Mouse (Mus musculus): ENCODE results near the gene Xrn2. TPM values are rescaled to one million over a fixed set of nuclear protein-coding genes. Genes with fewer than 3 reads are reported as not detected.

The Xrn2 gene
- total and polyA plus RNA-seq, 3 experiments: 16.9 to 189 (median 162) TPM

DNA sequence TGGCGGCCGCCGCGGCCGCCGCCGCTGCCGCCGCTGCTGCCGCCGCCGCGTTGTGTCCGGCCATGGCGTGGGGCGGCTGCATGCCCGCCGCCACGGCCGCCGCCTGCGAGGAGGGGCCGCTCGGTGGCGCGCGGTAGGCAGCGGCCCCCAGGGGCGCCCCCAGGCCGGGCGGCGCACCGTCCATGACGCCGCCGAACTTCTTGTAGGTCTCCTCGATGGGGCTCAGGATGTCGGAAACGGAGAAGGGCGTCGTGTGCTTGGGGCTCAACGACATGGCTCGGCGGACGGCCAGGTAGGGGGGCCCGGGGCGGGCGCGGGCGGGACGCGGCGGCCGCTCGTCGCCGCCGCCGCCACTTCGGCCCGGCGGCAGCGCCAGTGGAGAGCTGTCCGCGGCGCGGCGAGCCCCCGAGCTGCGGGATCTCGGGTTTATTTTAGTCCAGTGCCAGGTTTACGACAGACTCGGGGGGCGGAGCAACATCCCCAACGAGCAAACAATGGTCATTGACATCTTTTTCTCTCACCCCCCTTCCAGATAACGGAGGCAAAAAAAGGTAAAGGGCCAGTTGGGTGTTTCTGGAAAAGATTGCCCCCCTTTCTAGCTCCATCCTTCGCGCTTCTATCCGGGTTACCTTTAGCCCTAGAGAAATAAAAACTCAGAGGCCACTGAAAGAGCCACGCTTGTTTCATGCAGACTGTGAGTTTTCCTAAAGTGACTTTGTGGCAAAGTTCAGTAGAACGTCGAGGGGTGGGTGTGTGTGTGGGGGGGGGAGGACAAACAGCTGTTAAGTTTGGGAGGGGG lies 72.5 kb downstream of the Xrn2 start, which contains the start of gene Nkx2-4:
Nkx2-4 (minus strand) TSS at position 374 of the 799 bp plus-strand sequence.
- no peak for TF ChIP-seq POLR2AphosphoS5 (IDR thresholded peaks at IDR 0.05; ENCODE audit: insufficient replicate concordance, low read depth, low read length)
- no peak for TF ChIP-seq GATA1 (IDR thresholded peaks at IDR 0.05; ENCODE audit: borderline replicate concordance, low read length)
- no peak for TF ChIP-seq GATA2 (IDR thresholded peaks at IDR 0.05; ENCODE audit: borderline replicate concordance, low read depth, low read length)
- TF ChIP-seq CTCF (IDR thresholded peaks at IDR 0.05; ENCODE audit: low read depth, low read length): no peak
- TF ChIP-seq TAL1 (conservative IDR thresholded peaks at IDR 0.05; ENCODE audit: low read depth, low read length): no peak
- DNase-seq (ENCODE audit: low spot score): no peak
- ATAC-seq (ENCODE audit: extremely low read depth, insufficient number of reproducible peaks, low FRiP score, poor library complexity, severe bottlenecking): no peak
- Histone ChIP-seq H3K27me3 (ENCODE audit: insufficient read depth, low read length) (no peaks in the 10 kb centered on the region), H3K9me3 (replicated peaks) (peaks cover 22% of the 10 kb centered on the region), H3K4me1 (ENCODE audit: insufficient read depth, low read depth, low read length) (no peaks in the 10 kb centered on the region), H3K36me3 (replicated peaks) (peaks cover 2% of the 10 kb centered on the region), H3K4me3 (ENCODE audit: low read depth, low read length) (no peak within 1 kb of the TSS; the same call in 1 of the 2 replicates)

DNA sequence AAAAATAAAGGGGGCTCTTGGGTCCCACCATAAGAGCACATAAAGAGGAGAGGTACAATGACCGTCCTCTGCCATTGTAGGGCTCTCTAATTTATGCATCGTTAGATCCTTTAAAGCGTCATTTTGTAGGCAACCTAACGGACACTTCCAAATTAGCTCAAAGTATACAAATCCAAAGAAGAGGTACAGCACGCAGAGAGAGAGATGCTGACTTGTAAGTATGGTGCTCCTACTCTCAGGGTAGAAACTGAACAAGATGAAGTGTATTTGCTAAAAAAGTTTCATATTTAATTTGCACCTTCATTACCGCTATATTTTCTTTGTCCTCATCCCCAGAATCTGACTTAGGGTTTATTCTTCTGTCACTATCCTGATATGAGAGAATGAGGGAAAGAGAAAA lies 73.1 kb downstream of the Xrn2 start:
- peaks cover 2% of the 10 kb centered on the region for H3K36me3 ChIP-seq (replicated peaks)
- TF ChIP-seq GATA2 (IDR thresholded peaks at IDR 0.05; ENCODE audit: borderline replicate concordance, low read depth, low read length) (no peak), CTCF (IDR thresholded peaks at IDR 0.05; ENCODE audit: low read depth, low read length) (no peak), TAL1 (conservative IDR thresholded peaks at IDR 0.05; ENCODE audit: low read depth, low read length) (no peak), POLR2AphosphoS5 (IDR thresholded peaks at IDR 0.05; ENCODE audit: insufficient replicate concordance, low read depth, low read length) (no peak)
- H3K9me3 ChIP-seq (replicated peaks): peaks cover 22% of the 10 kb centered on the region
- DNase-seq (ENCODE audit: low spot score) (no peak), ATAC-seq (ENCODE audit: extremely low read depth, insufficient number of reproducible peaks, low FRiP score, poor library complexity, severe bottlenecking) (no peak)
- H3K4me3 ChIP-seq (ENCODE audit: low read depth, low read length): no peak overlapping the region
- no peaks in the 10 kb centered on the region for H3K27me3 ChIP-seq (ENCODE audit: insufficient read depth, low read length)
- no peaks in the 10 kb centered on the region for H3K4me1 ChIP-seq (ENCODE audit: insufficient read depth, low read depth, low read length)

DNA sequence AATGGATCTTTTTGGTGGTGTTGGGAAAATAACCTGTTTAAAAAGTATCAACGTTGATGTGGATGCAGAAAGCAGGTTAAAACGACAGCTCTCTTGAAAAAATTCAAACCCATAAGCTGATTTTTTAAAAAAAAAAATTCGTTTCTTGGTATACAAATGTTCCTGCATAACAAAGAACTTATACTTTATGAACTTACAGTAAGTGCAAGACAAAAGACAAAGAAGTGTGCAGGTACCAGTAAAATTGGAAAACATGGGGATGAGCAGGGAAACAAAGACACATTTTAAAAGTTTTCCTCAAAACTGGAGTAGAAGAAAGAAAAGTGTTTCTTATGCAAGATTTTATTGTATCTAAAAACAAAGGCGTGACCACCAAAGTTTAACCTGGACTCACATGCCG lies 73.6 kb downstream of the Xrn2 start:
- Histone ChIP-seq H3K4me3 (ENCODE audit: low read depth, low read length) (no peak overlapping the region), H3K9me3 (replicated peaks) (peaks cover 22% of the 10 kb centered on the region), H3K36me3 (replicated peaks) (peaks cover 2% of the 10 kb centered on the region), H3K4me1 (ENCODE audit: insufficient read depth, low read depth, low read length) (no peaks in the 10 kb centered on the region), H3K27me3 (ENCODE audit: insufficient read depth, low read length) (no peaks in the 10 kb centered on the region)
- DNase-seq (ENCODE audit: low spot score) (no peak), ATAC-seq (ENCODE audit: extremely low read depth, insufficient number of reproducible peaks, low FRiP score, poor library complexity, severe bottlenecking) (no peak)
- TF ChIP-seq POLR2AphosphoS5 (IDR thresholded peaks at IDR 0.05; ENCODE audit: insufficient replicate concordance, low read depth, low read length): no peak
- TF ChIP-seq CTCF (IDR thresholded peaks at IDR 0.05; ENCODE audit: low read depth, low read length): no peak

DNA sequence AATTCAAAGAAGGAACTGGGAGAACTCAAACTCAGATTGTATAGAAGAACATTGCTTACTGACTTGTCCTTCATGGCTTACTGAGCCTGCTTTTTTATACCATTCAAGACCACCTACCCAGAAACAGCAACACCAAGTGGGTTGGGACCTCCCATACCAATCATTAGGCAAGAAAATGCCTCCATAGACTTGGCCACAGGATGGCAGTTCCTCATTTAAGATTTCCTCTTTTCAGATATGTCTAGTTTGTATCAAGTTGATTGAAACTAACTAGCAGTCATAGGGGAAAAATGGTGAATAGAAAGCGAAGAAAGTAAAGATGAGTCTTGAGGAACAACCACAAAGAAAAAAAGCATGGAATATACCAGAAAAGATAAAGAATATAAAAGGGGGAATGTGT lies 106.9 kb downstream of the Xrn2 start:
- no peaks in the 10 kb centered on the region for H3K36me3 ChIP-seq (replicated peaks)
- H3K4me3 ChIP-seq (ENCODE audit: low read depth, low read length): no peak overlapping the region
- H3K27me3 ChIP-seq (ENCODE audit: insufficient read depth, low read length): no peaks in the 10 kb centered on the region
- no peak for TF ChIP-seq CTCF (IDR thresholded peaks at IDR 0.05; ENCODE audit: low read depth, low read length)
- no peak for TF ChIP-seq GATA2 (IDR thresholded peaks at IDR 0.05; ENCODE audit: borderline replicate concordance, low read depth, low read length)
- TF ChIP-seq POLR2AphosphoS5 (IDR thresholded peaks at IDR 0.05; ENCODE audit: insufficient replicate concordance, low read depth, low read length): no peak
- no peak for TF ChIP-seq GATA1 (IDR thresholded peaks at IDR 0.05; ENCODE audit: borderline replicate concordance, low read length)
- TF ChIP-seq TAL1 (conservative IDR thresholded peaks at IDR 0.05; ENCODE audit: low read depth, low read length): no peak
- no peaks in the 10 kb centered on the region for H3K9me3 ChIP-seq (replicated peaks)
- DNase-seq (ENCODE audit: low spot score): no peak
- no peaks in the 10 kb centered on the region for H3K4me1 ChIP-seq (ENCODE audit: insufficient read depth, low read depth, low read length)
- no peak for ATAC-seq (ENCODE audit: extremely low read depth, insufficient number of reproducible peaks, low FRiP score, poor library complexity, severe bottlenecking)

DNA sequence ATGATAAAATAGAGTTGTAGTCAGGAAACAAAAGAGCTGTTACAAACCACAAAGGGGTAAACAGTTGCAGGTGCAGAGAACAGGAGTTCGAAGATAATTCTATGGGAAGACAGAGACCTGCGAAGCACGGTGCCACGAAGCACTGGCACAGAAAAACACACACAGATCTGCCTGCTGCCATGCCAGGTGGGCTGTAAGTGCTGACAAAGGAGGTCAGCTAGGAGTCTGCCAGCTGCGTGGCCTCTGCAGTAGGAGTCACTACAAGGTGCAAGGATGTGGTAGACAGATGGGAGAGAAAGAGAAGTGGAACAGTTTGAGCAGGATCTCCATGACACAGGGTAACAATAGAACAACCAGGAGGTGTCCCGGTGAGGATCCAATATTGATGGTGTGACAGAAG lies 114.6 kb downstream of the Xrn2 start:
- no peak overlapping the region for H3K4me3 ChIP-seq (ENCODE audit: low read depth, low read length)
- ATAC-seq (ENCODE audit: extremely low read depth, insufficient number of reproducible peaks, low FRiP score, poor library complexity, severe bottlenecking) (no peak), DNase-seq (ENCODE audit: low spot score) (no peak)
- peaks cover 3% of the 10 kb centered on the region; the same call in 1 of the 2 replicates for H3K27me3 ChIP-seq (ENCODE audit: insufficient read depth, low read length)
- no peak for TF ChIP-seq CTCF (IDR thresholded peaks at IDR 0.05; ENCODE audit: low read depth, low read length)
- no peak for TF ChIP-seq GATA1 (IDR thresholded peaks at IDR 0.05; ENCODE audit: borderline replicate concordance, low read length)
- no peak for TF ChIP-seq GATA2 (IDR thresholded peaks at IDR 0.05; ENCODE audit: borderline replicate concordance, low read depth, low read length)
- TF ChIP-seq TAL1 (conservative IDR thresholded peaks at IDR 0.05; ENCODE audit: low read depth, low read length): no peak
- TF ChIP-seq POLR2AphosphoS5 (IDR thresholded peaks at IDR 0.05; ENCODE audit: insufficient replicate concordance, low read depth, low read length): no peak
- H3K4me1 ChIP-seq (ENCODE audit: insufficient read depth, low read depth, low read length): no peaks in the 10 kb centered on the region
- H3K36me3 ChIP-seq (replicated peaks): no peaks in the 10 kb centered on the region
- H3K9me3 ChIP-seq (replicated peaks): no peaks in the 10 kb centered on the region

Other genes starting within 250 kb of the Xrn2 start
- gene Kiz, start 157.1 kb upstream of the Xrn2 start, total RNA-seq (2014; fragmentation: Nextera tagmentation): 56.7 and 78.6 TPM in 2 replicates
- gene Kiz, start 157.1 kb upstream of the Xrn2 start, total RNA-seq (2017): 40.5 and 44.6 TPM in 2 replicates
- 9.7 and 10.5 TPM in 2 replicates for gene Kiz, start 157.1 kb upstream of the Xrn2 start, polyA plus RNA-seq (2012)
- gene Nkx2-4, start 72.4 kb downstream of the Xrn2 start, total RNA-seq (2014; fragmentation: Nextera tagmentation): not detected in 2 replicates
- gene Nkx2-4, start 72.4 kb downstream of the Xrn2 start, total RNA-seq (2017): 0.11 TPM in 1 of 2 replicates, not detected in the other
- not detected in 2 replicates for gene Nkx2-4, start 72.4 kb downstream of the Xrn2 start, polyA plus RNA-seq (2012)
- gene Nkx2-2, start 181.2 kb downstream of the Xrn2 start, total RNA-seq (2014; fragmentation: Nextera tagmentation): not detected in 2 replicates
- gene Nkx2-2, start 181.2 kb downstream of the Xrn2 start, total RNA-seq (2017): 0.41 TPM in 1 of 2 replicates, not detected in the other
- not detected in 2 replicates for gene Nkx2-2, start 181.2 kb downstream of the Xrn2 start, polyA plus RNA-seq (2012)

Measured in G1E (cell line).